Mouse (Mus musculus): ENCODE data around the gene Olfr137.

Olfr137 gene

DNA sequence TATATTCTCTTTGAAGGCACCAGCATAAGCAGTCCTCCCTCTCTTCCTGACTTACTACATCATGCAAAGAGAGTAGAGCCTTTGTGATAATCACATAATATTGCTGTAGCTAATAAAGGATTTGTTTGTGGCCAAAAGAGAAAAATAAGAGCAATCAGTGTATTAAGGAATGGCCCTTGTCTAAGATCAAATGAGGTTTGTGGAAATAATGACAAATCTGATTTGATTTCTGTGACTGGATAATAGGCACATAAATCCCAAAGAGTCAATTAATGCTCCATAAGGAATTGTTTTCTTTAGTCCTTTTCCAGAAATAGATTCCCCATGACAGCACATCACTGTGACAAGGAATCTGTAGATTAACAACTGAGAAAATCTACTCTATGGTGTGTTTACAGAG is at the start of gene Olfr137:
Olfr137 (minus strand) TSS at position 101 of the 400 bp plus-strand sequence.
- no peak for DNase-seq (ENCODE audit: low read depth, low spot score)

DNA sequence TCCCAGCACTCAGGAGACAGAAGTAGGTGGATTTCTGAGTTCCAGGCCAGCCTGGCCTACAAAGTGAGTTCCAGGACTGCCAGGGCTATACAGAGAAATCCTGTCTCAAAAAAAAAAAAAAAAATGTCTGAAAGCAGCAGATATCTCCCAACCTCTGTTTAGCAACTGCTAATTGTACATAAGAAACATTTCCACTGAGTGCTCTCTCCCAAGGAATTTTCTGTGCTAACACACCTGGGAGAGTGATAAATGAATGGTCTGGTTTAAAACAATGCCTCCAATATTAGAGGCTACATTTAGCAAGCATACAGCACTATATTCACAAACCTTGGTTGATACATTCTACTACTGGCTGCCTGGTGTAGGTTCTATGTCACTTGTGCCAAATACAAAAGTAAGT is 22.2 kb upstream of the Olfr137 start, which contains the start of gene Olfr136:
Olfr136 (plus strand) TSS at position 301 of the 400 bp plus-strand sequence.
- no peak for DNase-seq (ENCODE audit: low read depth, low spot score)

DNA sequence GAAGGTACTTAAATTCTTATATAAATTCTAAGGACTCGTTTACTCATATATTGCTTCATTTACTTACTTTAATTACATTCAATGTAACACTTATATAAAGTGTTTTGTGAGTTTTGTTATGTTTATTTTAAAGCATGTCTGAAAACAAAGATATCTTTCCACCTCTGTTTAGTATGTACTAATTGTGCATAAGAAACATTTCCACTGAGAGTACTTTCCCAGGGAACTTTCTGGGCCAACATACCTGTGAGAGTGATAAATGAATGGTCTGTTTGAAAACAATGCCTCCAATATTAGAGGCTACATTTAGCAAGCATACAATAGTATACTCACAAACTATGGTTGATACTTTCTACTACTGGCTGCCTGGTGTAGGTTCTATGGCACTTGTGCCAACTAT is 46.6 kb downstream of the Olfr137 start, which contains the start of gene Olfr138:
Olfr138 (plus strand) TSS at position 301 of the 400 bp plus-strand sequence.
- no peak for DNase-seq (ENCODE audit: low read depth, low spot score)

Data from R1 (cell line).